Mouse (Mus musculus): ENCODE data around the gene Slc24a2. TPM values are rescaled to one million over a fixed set of nuclear protein-coding genes. Genes with fewer than 3 reads are reported as not detected.

The Slc24a2 gene
- total RNA-seq, 2 experiments from 2014 or later, result 0.29 to 0.45 TPM

- no peak for DNase-seq
Measured at GRCm38 (mm10) chr4:86953519-86953918, 276.8 kb downstream of the Slc24a2 start.

- no peak for DNase-seq
Measured at GRCm38 (mm10) chr4:86948794-86949193, 281.5 kb downstream of the Slc24a2 start.

GRCm38 (mm10) chr4:86943296-86943695, 287.0 kb downstream of the Slc24a2 start:
- DNase-seq, result no peak

GRCm38 (mm10) chr4:86942656-86943055, 287.6 kb downstream of the Slc24a2 start:
- DNase-seq, result no peak

- no peak for DNase-seq
Measured at GRCm38 (mm10) chr4:86936706-86937105, 293.6 kb downstream of the Slc24a2 start.

- DNase-seq, result no peak
Measured at GRCm38 (mm10) chr4:86936217-86936616, 294.1 kb downstream of the Slc24a2 start.

Data from gastrocnemius, postnatal 10 days (tissue).